Mouse (Mus musculus): Measurements from ENCODE around the gene Rbm7. TPM values are rescaled to one million over a fixed set of nuclear protein-coding genes. Genes with fewer than 3 reads are reported as not detected.

The Rbm7 gene
- polyA plus RNA-seq, 1 experiment from 2014 or later: 160 TPM

Small RNA genes lying within 50 kb of the gene (microRNA-seq; reads per million reads assigned to microRNA genes)
- gene Gm23653 (ENCODE audit: borderline number of aligned reads): not detected

Other genes with a start within 250 kb of the Rbm7 start
- 0.69 and 1.1 TPM in 2 replicates for gene Nxpe2, start 141.8 kb downstream of the Rbm7 start, polyA plus RNA-seq (2015; fragmentation: Nextera tagmentation; extraction: Ambion mirVana)
- 130 and 153 TPM in 2 replicates for gene Rexo2, start 14.7 kb downstream of the Rbm7 start, polyA plus RNA-seq (2015; fragmentation: Nextera tagmentation; extraction: Ambion mirVana)
- gene Gm5617, start 143 bp upstream of the Rbm7 start, polyA plus RNA-seq (2015; fragmentation: Nextera tagmentation; extraction: Ambion mirVana): 68.6 and 69.0 TPM in 2 replicates
- gene Nnmt, start 109.9 kb upstream of the Rbm7 start, polyA plus RNA-seq (2015; fragmentation: Nextera tagmentation; extraction: Ambion mirVana): 1.7 and 2.2 TPM in 2 replicates

All from thymus, postnatal 0 days (tissue).